Mouse (Mus musculus) liver, adult 2 months (tissue): ENCODE results near the gene Srl. TPM values are rescaled to one million over a fixed set of nuclear protein-coding genes. Genes with fewer than 3 reads are reported as not detected.
A peak's percentile ranks its signal among the peaks of the same experiment; 100 is the strongest.

Experiments used
- DNase-seq: peaks from one replicate; pipeline ENCODE4 v3.0.0-alpha.2; 2011; ENCODE audit warnings: low read depth, low spot score; ENCODE audit errors: extremely low read depth
- H3K27ac ChIP-seq: fragments of 200-500 bp; replicated peaks from 2 replicates; pipeline ENCODE4 v1.5.1; 2012; ENCODE audit warnings: low read depth, mild to moderate bottlenecking, control low read depth, inconsistent platforms, low read length; ENCODE audit not compliant: insufficient read depth
- H3K27me3 ChIP-seq: fragments of 200-500 bp; 2 replicates; pipeline ENCODE4 v1.6.1; 2012; ENCODE audit warnings: mild to moderate bottlenecking, moderate library complexity, low read length, inconsistent platforms; ENCODE audit not compliant: control insufficient read depth, insufficient read depth
- H3K36me3 ChIP-seq: fragments of 200-500 bp; 2 replicates; pipeline ENCODE4 v1.6.1; 2012; ENCODE audit warnings: low read length, inconsistent platforms; ENCODE audit not compliant: control insufficient read depth, insufficient read depth
- H3K4me1 ChIP-seq: fragments of 200-500 bp; 2 replicates; pipeline ENCODE4 v1.6.1; 2011; ENCODE audit warnings: low read length; ENCODE audit not compliant: control insufficient read depth, insufficient read depth
- H3K4me3 ChIP-seq: fragments of 200-500 bp; 2 replicates; pipeline ENCODE4 v1.5.1; 2011; ENCODE audit warnings: low read depth, mild to moderate bottlenecking, control low read depth, low read length, moderate library complexity; ENCODE audit not compliant: insufficient read depth
- H3K79me2 ChIP-seq: fragments of 200-500 bp; 2 replicates; pipeline ENCODE4 v1.6.1; 2012; ENCODE audit warnings: inconsistent platforms, mild to moderate bottlenecking, low read length, moderate library complexity; ENCODE audit not compliant: control insufficient read depth, insufficient read depth
- H3K9ac ChIP-seq: fragments of 200-500 bp; 2 replicates; pipeline ENCODE4 v1.6.1; 2012; ENCODE audit warnings: low read depth, mild to moderate bottlenecking, control low read depth, inconsistent platforms, low read length
- CTCF ChIP-seq: fragments of 200-500 bp; IDR thresholded peaks from 2 replicates; pipeline ENCODE4 v1.5.1; 2011; ENCODE audit warnings: low read depth, low read length, control low read depth
- POLR2A ChIP-seq: fragments of 200-500 bp; IDR thresholded peaks from 2 replicates; pipeline ENCODE4 v1.6.1; 2011; ENCODE audit warnings: low read length, control low read depth; ENCODE audit not compliant: insufficient read depth; ENCODE audit errors: extremely low read depth
- WGBS: fragments of 180-500 bp; shearing (Covaris S2); methylation state at CpG from one replicate; pipeline ENCODE4 v1.1.7; 2018; 5-methylcytosine and 5-hydroxymethylcytosine counted together
- polyA plus RNA-seq: library from polyadenylated mRNA; depleted of rRNA; stranded (reverse); fragments of >200 nt; gene quantifications from 2 replicates; pipeline ENCODE4 v1.2.3, GENCODE M21; 2012
- total RNA-seq: library from RNA; depleted of rRNA; stranded (reverse); fragments of >200 nt; gene quantifications from 2 replicates; pipeline ENCODE4 v1.2.3, GENCODE M21; 2014

Srl gene
- total and polyA plus RNA-seq, 2 experiments: 0.50 to 2.1 TPM

DNA sequence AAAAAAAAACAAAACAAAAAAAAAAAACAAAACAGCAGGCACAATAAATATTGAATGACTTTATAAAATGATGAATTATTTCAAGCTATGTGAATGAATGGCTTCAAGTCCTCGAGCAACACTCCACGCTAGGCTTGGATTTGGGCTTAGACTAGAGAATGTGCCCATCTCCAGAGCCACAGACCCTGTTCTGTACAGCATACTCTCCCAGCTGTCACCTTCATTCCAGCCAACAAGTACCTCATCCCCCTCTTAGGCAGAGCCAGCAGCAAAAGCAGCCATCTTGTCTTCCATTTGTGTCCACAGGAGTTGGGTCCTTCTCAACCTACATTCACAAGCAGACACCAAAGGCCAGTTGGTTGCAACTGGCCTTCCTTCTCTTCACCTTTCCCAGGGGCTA, 21.8 kb downstream of the Srl start:
- no peak overlapping the region for H3K27ac ChIP-seq
- no peaks in the 10 kb centered on the region for H3K27me3 ChIP-seq
- H3K4me3 ChIP-seq: no peak overlapping the region
- peaks cover 2% of the 10 kb centered on the region; the same call in 1 of the 2 replicates for H3K4me1 ChIP-seq
- H3K79me2 ChIP-seq: no peaks in the 10 kb centered on the region
- 98% methylated on average over 2 of the region's 2 CpGs for WGBS
- H3K36me3 ChIP-seq: no peaks in the 10 kb centered on the region
- TF ChIP-seq CTCF: no peak
- no peak for TF ChIP-seq POLR2A
- DNase-seq: no peak
- no peak overlapping the region for H3K9ac ChIP-seq

- Histone ChIP-seq H3K4me3 (no peak overlapping the region), H3K9ac (no peak overlapping the region), H3K27ac (no peak overlapping the region), H3K4me1 (peaks cover 2% of the 10 kb centered on the region; the same call in 1 of the 2 replicates), H3K36me3 (no peaks in the 10 kb centered on the region), H3K27me3 (no peaks in the 10 kb centered on the region), H3K79me2 (no peaks in the 10 kb centered on the region)
- 70% methylated on average over 4 of the region's 4 CpGs for WGBS
- no peak for DNase-seq
- TF ChIP-seq CTCF (no peak), POLR2A (no peak)
These were observed 22.5 kb downstream of the Srl start for GRCm38 (mm10) chr16:4519157-4519556.

DNA sequence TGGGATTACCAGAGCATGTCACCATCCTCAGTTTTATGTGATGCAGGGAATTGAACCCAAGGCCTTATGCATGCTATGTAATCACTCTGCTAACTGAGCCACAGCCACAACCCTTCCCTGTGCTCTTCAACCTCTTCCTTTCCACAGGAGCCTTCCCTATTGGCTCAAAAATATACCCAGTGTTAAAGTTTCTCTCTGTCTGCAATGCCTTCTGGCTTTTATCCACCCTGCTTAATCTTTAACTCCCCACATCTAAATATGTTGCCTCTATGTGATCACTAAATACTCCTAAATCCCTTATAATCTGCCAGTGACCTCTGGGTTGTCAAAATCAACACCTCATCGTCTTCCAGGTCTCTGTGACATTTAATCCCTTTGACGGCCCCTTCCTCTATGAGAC, 23.7 kb downstream of the Srl start:
- no peaks in the 10 kb centered on the region for H3K79me2 ChIP-seq
- peak; percentile 60 for DNase-seq
- H3K4me3 ChIP-seq: no peak overlapping the region
- TF ChIP-seq POLR2A (no peak), CTCF (no peak)
- H3K27ac ChIP-seq: no peak overlapping the region
- H3K9ac ChIP-seq: no peak overlapping the region
- WGBS: 45% methylated on average over 2 of the region's 2 CpGs
- H3K4me1 ChIP-seq: peaks cover 2% of the 10 kb centered on the region; the same call in 1 of the 2 replicates
- no peaks in the 10 kb centered on the region for H3K36me3 ChIP-seq
- no peaks in the 10 kb centered on the region for H3K27me3 ChIP-seq

DNA sequence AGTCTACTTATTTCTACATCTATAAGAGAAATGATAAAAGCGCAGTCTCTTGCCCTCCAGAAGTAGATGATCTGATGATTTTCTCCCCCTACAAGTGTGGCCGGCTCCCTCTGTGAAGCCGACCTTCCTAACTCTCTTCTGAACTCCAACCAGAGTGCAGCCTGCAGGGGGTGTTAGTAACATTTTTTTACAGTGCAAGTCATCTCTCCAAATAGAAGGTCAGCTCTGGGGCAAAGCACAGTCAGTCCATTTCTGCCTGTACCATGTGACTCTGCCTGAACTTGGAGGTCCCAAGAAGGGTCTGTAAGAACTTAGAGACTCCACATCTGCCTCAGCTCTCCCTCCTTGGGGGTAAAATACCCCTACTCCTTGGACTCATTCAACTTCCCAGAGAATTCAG, 27.2 kb downstream of the Srl start:
- no peak overlapping the region for H3K9ac ChIP-seq
- no peak for DNase-seq
- 73% methylated on average over 3 of the region's 3 CpGs for WGBS
- H3K27me3 ChIP-seq: no peaks in the 10 kb centered on the region
- no peaks in the 10 kb centered on the region for H3K36me3 ChIP-seq
- TF ChIP-seq CTCF (no peak), POLR2A (no peak)
- no peaks in the 10 kb centered on the region for H3K79me2 ChIP-seq
- H3K4me1 ChIP-seq: peaks cover 2% of the 10 kb centered on the region; the same call in 1 of the 2 replicates
- H3K27ac ChIP-seq: no peak overlapping the region
- no peak overlapping the region for H3K4me3 ChIP-seq

DNA sequence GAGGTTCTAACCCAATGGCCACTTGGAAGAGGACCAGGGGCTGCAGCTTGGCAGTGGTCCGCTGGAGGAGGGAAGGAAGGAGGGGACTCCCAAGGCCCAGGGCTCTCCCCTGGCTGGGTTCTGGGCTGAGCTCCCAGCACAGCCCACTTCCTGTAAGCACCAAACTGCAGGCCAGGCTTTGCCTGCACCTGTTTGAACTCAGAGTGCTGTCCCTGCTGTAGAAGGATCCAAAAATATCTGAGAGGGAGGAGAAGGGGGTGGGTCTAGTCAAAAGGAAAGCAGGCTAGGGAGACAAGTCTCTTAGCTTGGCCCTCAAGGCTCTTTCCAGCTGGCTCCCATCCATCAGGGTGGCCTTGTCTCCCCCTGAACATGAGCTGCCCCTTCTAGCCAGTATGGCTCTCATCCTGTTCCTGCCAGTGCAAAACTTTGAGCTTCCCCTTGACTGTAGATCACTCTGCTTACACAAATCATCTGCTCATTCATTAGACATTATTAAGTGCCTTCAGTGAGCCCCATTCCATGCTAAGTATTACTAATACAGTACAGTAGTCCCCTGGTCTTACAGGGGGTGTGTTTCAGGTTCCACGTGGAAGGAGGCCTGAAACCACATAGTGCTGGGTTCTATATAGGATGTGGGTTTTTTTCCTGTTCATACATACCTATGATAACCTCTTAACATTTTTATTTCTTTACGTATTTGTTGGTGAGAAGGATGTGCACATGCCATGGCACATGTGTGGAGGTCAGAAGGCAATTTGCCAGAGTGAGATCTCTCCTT, 28.8 kb downstream of the Srl start:
- H3K27ac ChIP-seq: no peak overlapping the region
- H3K4me3 ChIP-seq: no peak overlapping the region
- no peaks in the 10 kb centered on the region for H3K79me2 ChIP-seq
- no peak overlapping the region for H3K9ac ChIP-seq
- no peak for TF ChIP-seq CTCF
- no peak for TF ChIP-seq POLR2A
- no peaks in the 10 kb centered on the region for H3K36me3 ChIP-seq
- H3K27me3 ChIP-seq: no peaks in the 10 kb centered on the region
- H3K4me1 ChIP-seq: peaks cover 2% of the 10 kb centered on the region; the same call in 1 of the 2 replicates
- peak; percentile 30 for DNase-seq
- WGBS: 51% methylated on average over 3 of the region's 3 CpGs

- TF ChIP-seq CTCF (no peak), POLR2A (no peak)
- DNase-seq: no peak
- H3K27ac ChIP-seq: no peak overlapping the region
- 88% methylated on average over 2 of the region's 2 CpGs for whole genome bisulfite sequencing
- no peaks in the 10 kb centered on the region for H3K36me3 ChIP-seq
- no peak overlapping the region for H3K9ac ChIP-seq
- H3K27me3 ChIP-seq: no peaks in the 10 kb centered on the region
- no peaks in the 10 kb centered on the region for H3K79me2 ChIP-seq
- 0 out of 2 replicates have a peak, but pooled peaks cover under 1% of the 10 kb centered on the region for H3K4me1 ChIP-seq
- H3K4me3 ChIP-seq: no peak overlapping the region
These were observed 30.2 kb downstream of the Srl start for GRCm38 (mm10) chr16:4511371-4511770.
